In genomic region chr2:33177443-33178242, GRCm38 (mm10) we compare ENCODE assay signal across 8 mouse cellular contexts. TPM values are rescaled to one million over a fixed set of nuclear protein-coding genes. Genes with fewer than 3 reads are reported as not detected.
DNase-seq lines count a peak whose midpoint lies in the region; ATAC-seq lines count a peak whose summit lies in the region.

No protein-coding gene starts in this region.

- WGBS in kidney, embryonic 16.5 days: 84% methylated on average over 12 of the region's 12 CpGs
- 86% methylated on average over 12 of the region's 12 CpGs for WGBS in embryonic facial prominence, embryonic 10.5 days
- WGBS in macrophage (ENCODE audit: missing documents): 76% methylated on average over 12 of the region's 12 CpGs

- H3K27me3 ChIP-seq in kidney, embryonic 16.5 days (ENCODE audit: insufficient read depth, low read length): no peaks in the 10 kb centered on the region
- H3K27me3 ChIP-seq in embryonic facial prominence, embryonic 10.5 days (replicated peaks; ENCODE audit: low read depth, poor library complexity, severe bottlenecking): no peaks in the 10 kb centered on the region

- no peak for ATAC-seq in kidney, embryonic 16.5 days (ENCODE audit: low FRiP score, low TSS enrichment)

- no peak overlapping the region for H3K9ac ChIP-seq in kidney, embryonic 16.5 days (replicated peaks; ENCODE audit: low read length)

- H3K79me2 ChIP-seq in macrophage (ENCODE audit: inconsistent target): no peaks in the 10 kb centered on the region

- no peak overlapping the region for H3K4me3 ChIP-seq in kidney, embryonic 16.5 days (ENCODE audit: low read length)
- H3K4me3 ChIP-seq in embryonic facial prominence, embryonic 10.5 days: no peak overlapping the region
- H3K4me3 ChIP-seq in macrophage (ENCODE audit: inconsistent target): no peak overlapping the region

- peak; percentile 68 for DNase-seq in kidney, adult 18-20 months
- DNase-seq in embryonic facial prominence, embryonic 10.5 days (ENCODE audit: low spot score): no peak
- peak; percentile 66 for DNase-seq in induced T-regulatory cell, adult 2 months (ENCODE audit: low read depth)
- no peak for DNase-seq in spleen, postnatal 14 days (ENCODE audit: low spot score in 2 of 2)
- DNase-seq in gastrocnemius, adult 8-10 months (ENCODE audit: low spot score in 2 of 2): no peak
- DNase-seq in spleen, postnatal 10 days (ENCODE audit: low spot score in 2 of 2): no peak

- no peak overlapping the region for H3K4me2 ChIP-seq in kidney, embryonic 16.5 days (replicated peaks; ENCODE audit: low read depth, low read length)

- H3K27ac ChIP-seq in kidney, embryonic 16.5 days (ENCODE audit: low read length): no peak overlapping the region
- H3K27ac ChIP-seq in embryonic facial prominence, embryonic 10.5 days (replicated peaks): peak overlapping the region; percentile 66; the same call in 1 of the 2 replicates
- H3K27ac ChIP-seq in macrophage: peak overlapping the region; percentile 83

- peaks cover 20% of the 10 kb centered on the region for H3K4me1 ChIP-seq in kidney, embryonic 16.5 days (ENCODE audit: insufficient read depth, low read length)
- peaks cover 36% of the 10 kb centered on the region for H3K4me1 ChIP-seq in embryonic facial prominence, embryonic 10.5 days

- no peaks in the 10 kb centered on the region for H3K9me3 ChIP-seq in kidney, embryonic 16.5 days (ENCODE audit: low read length)
- H3K9me3 ChIP-seq in embryonic facial prominence, embryonic 10.5 days: no peaks in the 10 kb centered on the region

- no peaks in the 10 kb centered on the region for H3K36me3 ChIP-seq in kidney, embryonic 16.5 days (ENCODE audit: insufficient read depth, low read length)
- H3K36me3 ChIP-seq in embryonic facial prominence, embryonic 10.5 days (replicated peaks): no peaks in the 10 kb centered on the region
- H3K36me3 ChIP-seq in macrophage (ENCODE audit: inconsistent target): no peaks in the 10 kb centered on the region

RNA-seq across cellular contexts. Expression of gene Angptl2, which starts 38.2 kb away (rescaled TPM):
- polyA plus RNA-seq in kidney, embryonic 16.5 days (2015; fragmentation: Nextera tagmentation; extraction: Ambion mirVana): 46.2 and 46.5 TPM in 2 replicates
- 30.1 and 33.8 TPM in 2 replicates for polyA plus RNA-seq in embryonic facial prominence, embryonic 10.5 days (2016; fragmentation: Nextera tagmentation; extraction: Ambion mirVana)
- total RNA-seq in macrophage (2018; cell fraction: chromatin; rRNA removed): 10 to 100 TPM in 6 of 26 experiments, 1 to 10 TPM in 14, under 1 TPM in 5, not detected in 1; 0.49 to 44.1 (median 3.7) TPM
- 10 to 100 TPM in 13 of 26 experiments, 1 to 10 TPM in 13; 1.9 to 36.8 (median 12.2) TPM for total RNA-seq in macrophage (2018; cell fraction: cytosol; rRNA removed)
- total RNA-seq in macrophage (2018; cell fraction: nucleus; rRNA removed): 10 to 100 TPM in 12 of 26 experiments, 1 to 10 TPM in 14; 2.5 to 46.6 (median 8.3) TPM
- 12.4 to 25.8 TPM (median 25.7 TPM) in 3 replicates for polyA plus RNA-seq in macrophage (2018)
- total RNA-seq in gastrocnemius, adult 8-10 months (2022): 10 to 100 TPM; 21.1 to 32.8 (median 26.5) TPM

RNA-seq across cellular contexts. Expression of gene Garnl3, which starts 46.2 kb away (rescaled TPM):
- 10.9 and 13.6 TPM in 2 replicates for polyA plus RNA-seq in kidney, embryonic 16.5 days (2015; fragmentation: Nextera tagmentation; extraction: Ambion mirVana)
- polyA plus RNA-seq in embryonic facial prominence, embryonic 10.5 days (2016; fragmentation: Nextera tagmentation; extraction: Ambion mirVana): 5.7 and 10.6 TPM in 2 replicates
- 10 to 100 TPM in 1 of 26 experiments, 1 to 10 TPM in 24, under 1 TPM in 1; 0.21 to 10.6 (median 4.6) TPM for total RNA-seq in macrophage (2018; cell fraction: chromatin; rRNA removed)
- 1 to 10 TPM in 3 of 26 experiments, under 1 TPM in 23; 0.24 to 1.2 (median 0.54) TPM for total RNA-seq in macrophage (2018; cell fraction: cytosol; rRNA removed)
- 1 to 10 TPM in 20 of 26 experiments, under 1 TPM in 6; 0.53 to 6.9 (median 1.9) TPM for total RNA-seq in macrophage (2018; cell fraction: nucleus; rRNA removed)
- 0.25 to 0.49 TPM (median 0.47 TPM) in 3 replicates for polyA plus RNA-seq in macrophage (2018)
- 1 to 10 TPM in 1 of 4 experiments, under 1 TPM in 2, not detected in 1; 0.32 to 1.1 (median 0.99) TPM for total RNA-seq in gastrocnemius, adult 8-10 months (2022)

Comparison
In these comparisons a context has a peak if more than half of its experiments do, and no peak if none do; other contexts are left out.
1. DNase-seq: peak in kidney, adult 18-20 months (single experiment) and induced T-regulatory cell, adult 2 months (single experiment); none in embryonic facial prominence, embryonic 10.5 days (single experiment), spleen, postnatal 14 days (0 of 2), gastrocnemius, adult 8-10 months (0 of 2) and spleen, postnatal 10 days (0 of 2).